Mouse (Mus musculus) olfactory bulb, adult 2 months (tissue): Measurements from ENCODE around the gene Rnf24.
A peak's percentile ranks its signal among the peaks of the same experiment; 100 is the strongest.

Experiments
- CTCF ChIP-seq: fragments of 200-500 bp; IDR thresholded peaks from 2 replicates; pipeline ENCODE4 v1.5.1; 2012; ENCODE audit warnings: low read depth, mild to moderate bottlenecking, low read length, moderate library complexity; ENCODE audit not compliant: insufficient read depth
- POLR2A ChIP-seq: fragments of 200-500 bp; IDR thresholded peaks from 2 replicates; pipeline ENCODE4 v1.6.1; 2012; ENCODE audit warnings: mild to moderate bottlenecking, low read depth, low read length, moderate library complexity; ENCODE audit not compliant: insufficient read depth

- TF ChIP-seq CTCF = peak; percentile 57
- TF ChIP-seq POLR2A = no peak
Measured at GRCm38 (mm10) chr2:131253681-131254328, 98.9 kb downstream of the Rnf24 start.
